Mouse (Mus musculus): ENCODE measurements around the gene Pmepa1.

Pmepa1 gene

GRCm38 (mm10) chr2:173253761-173254662, 22.3 kb downstream of the Pmepa1 start:
- CTCF ChIA-PET, result no interaction called here

DNA sequence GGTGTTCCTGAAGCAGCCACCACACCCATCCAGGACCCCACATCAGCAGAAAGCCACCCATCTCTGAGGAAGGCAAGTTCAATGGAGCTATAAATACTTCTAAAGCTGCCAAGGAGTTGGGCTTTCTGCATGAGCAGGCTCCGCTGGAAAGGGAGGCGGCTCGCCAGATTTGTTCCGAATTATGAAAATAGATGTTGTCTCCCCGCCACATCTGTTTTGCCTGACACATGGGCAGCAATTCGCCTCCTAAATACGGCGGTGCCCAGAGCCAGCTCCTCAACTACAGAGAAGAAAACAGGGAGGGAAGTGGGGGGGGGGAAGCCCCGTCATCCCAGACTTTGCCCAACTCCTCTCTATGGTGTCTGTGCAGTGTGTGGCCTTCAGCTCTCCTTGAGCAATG, 24.7 kb downstream of the Pmepa1 start:
- CTCF ChIA-PET, result interaction anchor here (0.7 kb wide), 1 partner anchor 13 kb away, joined by 4 read pairs; no protein-coding TSS in a partner anchor

DNA sequence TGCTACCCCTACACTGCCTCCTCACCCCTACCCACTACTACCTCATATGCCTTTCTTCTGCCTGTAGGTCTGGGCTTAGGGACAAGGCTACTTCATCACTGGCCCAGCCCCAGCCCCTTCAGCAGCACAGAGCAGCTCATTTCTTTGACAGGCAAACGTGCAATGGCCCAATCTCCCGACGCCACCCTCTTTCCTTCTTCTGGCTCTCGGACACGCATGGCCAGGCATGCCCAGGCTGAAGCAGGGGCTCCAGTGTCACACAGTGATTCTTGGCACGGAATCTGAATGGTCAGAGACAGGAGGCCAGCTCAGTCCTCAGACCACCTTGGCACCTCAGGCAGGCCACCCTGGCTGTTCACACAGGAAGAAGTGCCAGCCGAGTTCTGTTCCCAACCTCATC, 25.2 kb downstream of the Pmepa1 start:
- CTCF ChIA-PET, result no interaction called here

DNA sequence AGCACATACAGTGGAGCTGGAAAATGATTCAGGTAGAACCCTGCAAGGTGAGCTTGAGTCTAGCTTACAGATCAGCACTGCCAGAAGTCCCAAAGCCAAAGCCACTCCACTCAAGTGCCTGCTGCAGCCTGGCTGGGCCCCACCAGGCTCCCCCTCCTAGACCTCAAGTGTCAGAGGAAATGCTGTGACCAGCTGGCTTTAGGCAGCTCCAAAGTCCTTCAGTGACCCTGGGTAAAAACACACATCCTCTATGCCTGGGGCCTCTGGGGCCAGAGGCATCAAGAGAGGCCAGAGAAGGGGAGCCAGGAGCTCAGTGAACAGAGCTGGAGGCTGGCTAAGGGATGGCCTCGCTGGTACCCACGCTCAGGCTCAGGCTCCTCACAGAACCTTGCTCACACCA, 25.9 kb downstream of the Pmepa1 start:
- CTCF ChIA-PET, result no interaction called here

GRCm38 (mm10) chr2:173249965-173250364, 26.4 kb downstream of the Pmepa1 start:
- CTCF ChIA-PET, result no interaction called here

DNA sequence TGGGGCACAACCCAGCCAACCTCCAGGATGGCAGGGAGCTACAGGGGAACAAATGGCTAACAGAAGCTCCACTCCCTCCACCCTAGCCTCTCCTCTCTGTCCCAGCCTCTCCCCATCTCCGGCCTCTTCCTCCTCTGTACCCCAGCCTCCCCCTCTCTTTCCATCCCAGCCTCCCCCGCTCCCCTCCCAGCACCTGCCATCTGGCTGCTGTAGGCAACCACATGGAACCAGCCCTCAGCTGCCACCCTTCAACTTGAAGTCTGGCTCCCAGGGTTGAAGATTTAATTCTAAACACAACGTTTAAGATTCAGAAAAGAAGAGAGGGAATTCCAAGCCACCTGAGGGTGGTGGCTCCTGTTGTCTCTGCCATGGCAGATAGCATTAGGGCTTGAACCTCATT, 26.9 kb downstream of the Pmepa1 start:
- CTCF ChIA-PET, result no interaction called here

GRCm38 (mm10) chr2:173248822-173249221, 27.5 kb downstream of the Pmepa1 start:
- CTCF ChIA-PET, result no interaction called here

DNA sequence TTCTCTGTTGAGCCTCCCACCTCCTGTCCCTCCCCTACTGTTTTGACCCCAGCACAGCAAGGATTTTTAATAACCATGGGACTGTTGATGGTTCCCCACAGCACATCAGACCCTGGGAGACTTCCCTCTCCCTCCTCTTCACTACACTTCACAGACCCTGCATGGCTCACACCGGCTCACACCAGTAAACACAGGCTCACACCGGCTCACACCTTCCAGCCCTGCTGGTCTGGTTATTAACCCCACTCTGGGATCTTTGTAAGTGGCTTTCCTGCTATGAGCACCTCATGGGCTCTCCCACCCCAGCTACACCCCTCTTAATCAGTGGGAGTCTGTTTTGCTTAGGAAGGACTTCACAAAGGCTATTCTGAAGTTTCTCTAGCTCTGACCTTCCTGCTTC, 28.4 kb downstream of the Pmepa1 start:
- CTCF ChIA-PET, result no interaction called here

DNA sequence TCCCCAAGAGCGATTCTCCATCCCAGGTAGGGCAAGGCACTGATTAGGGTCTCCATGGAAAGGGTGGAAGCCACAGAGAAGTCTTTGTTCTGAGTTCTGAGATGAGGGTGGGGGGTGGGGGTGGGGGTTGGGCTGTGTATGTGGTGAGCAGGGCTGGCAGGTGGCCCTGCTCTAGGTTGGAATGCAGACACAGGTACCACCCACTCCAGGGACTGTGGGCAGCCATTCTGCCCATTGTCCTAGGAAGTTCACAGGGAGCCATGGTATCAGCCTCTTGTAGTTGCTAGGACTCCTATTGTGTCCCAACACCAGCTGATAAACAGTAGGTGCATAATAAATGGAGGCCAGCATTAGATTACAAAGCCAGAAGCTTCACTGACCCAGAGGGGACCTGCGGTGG, 29.1 kb downstream of the Pmepa1 start:
- CTCF ChIA-PET, result no interaction called here

GRCm38 (mm10) chr2:173246688-173247087, 29.6 kb downstream of the Pmepa1 start:
- CTCF ChIA-PET, result no interaction called here

GRCm38 (mm10) chr2:173245258-173245657, 31.1 kb downstream of the Pmepa1 start:
- CTCF ChIA-PET, result no interaction called here

- CTCF ChIA-PET, result no interaction called here
Measured at GRCm38 (mm10) chr2:173244108-173244507, 32.2 kb downstream of the Pmepa1 start.

GRCm38 (mm10) chr2:173243616-173244015, 32.7 kb downstream of the Pmepa1 start:
- CTCF ChIA-PET, result interaction anchor here (0.7 kb wide), 1 partner anchor 118 kb away, joined by 3 read pairs; no protein-coding TSS in a partner anchor

- CTCF ChIA-PET, result interaction anchor here (0.6 to 0.7 kb wide), 2 partner anchors 117 to 148 kb away, joined by 3 to 6 read pairs; no protein-coding TSS in a partner anchor
Measured at GRCm38 (mm10) chr2:173242874-173243273, 33.5 kb downstream of the Pmepa1 start.

DNA sequence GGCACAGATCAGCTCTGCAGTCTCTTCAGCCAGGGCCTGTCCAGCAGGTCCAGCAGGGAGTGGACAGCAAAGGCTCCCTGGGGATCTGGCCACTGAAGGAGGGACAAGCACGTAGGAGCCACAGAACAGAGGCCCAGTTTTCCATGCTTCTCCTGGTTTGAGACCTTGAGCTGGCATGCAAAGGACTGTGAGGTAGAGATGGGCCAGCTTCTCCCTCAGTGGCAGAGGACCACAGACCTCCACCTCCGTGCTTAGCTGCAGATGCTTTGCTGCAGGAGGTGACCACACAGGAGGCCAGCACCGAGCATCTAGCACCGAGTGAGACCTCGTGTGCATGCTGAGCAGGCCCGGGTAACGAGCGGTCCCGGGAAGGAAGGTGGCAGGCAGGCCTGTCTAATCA, 35.6 kb downstream of the Pmepa1 start:
- CTCF ChIA-PET, result no interaction called here

- CTCF ChIA-PET, result no interaction called here
Measured at GRCm38 (mm10) chr2:173238522-173238921, 37.8 kb downstream of the Pmepa1 start.

- CTCF ChIA-PET, result no interaction called here
Measured at GRCm38 (mm10) chr2:173235435-173236332, 40.6 kb downstream of the Pmepa1 start.

GRCm38 (mm10) chr2:173232766-173233099, 43.6 kb downstream of the Pmepa1 start:
- CTCF ChIA-PET, result no interaction called here

DNA sequence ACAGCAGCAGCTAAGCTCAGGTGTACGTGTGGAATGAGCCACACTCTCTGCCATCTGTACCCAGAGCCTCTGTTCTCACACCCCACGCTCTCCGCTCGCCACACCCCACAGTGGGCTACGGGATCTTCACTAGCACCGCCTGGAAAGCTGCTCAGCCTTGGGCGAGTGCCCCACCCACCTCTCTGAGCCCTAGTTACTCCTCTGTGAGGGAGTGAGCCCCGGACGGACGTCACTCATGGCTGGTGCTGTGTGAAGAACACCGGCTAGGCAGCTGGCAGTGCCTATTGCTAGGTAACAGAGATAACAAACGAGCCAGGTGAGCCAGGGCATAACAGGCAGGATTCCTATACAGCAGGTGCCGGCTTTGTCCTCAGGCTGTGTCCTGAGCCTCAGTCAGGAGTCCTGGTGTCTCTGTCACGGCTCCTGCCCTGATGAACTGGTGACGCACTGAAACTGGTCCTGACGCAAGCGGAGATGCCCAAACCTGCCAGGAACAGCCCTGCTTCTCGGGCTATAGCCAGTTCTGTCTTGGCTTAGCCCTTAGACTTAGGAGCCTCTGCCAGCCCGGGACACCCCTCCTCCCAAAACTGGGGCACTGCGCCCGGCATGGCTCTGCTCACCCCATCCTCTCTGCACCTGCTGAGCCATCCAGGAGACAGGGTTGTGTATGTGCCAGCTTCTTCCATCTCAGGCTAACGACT, 44.1 kb downstream of the Pmepa1 start:
- CTCF ChIA-PET, result no interaction called here

DNA sequence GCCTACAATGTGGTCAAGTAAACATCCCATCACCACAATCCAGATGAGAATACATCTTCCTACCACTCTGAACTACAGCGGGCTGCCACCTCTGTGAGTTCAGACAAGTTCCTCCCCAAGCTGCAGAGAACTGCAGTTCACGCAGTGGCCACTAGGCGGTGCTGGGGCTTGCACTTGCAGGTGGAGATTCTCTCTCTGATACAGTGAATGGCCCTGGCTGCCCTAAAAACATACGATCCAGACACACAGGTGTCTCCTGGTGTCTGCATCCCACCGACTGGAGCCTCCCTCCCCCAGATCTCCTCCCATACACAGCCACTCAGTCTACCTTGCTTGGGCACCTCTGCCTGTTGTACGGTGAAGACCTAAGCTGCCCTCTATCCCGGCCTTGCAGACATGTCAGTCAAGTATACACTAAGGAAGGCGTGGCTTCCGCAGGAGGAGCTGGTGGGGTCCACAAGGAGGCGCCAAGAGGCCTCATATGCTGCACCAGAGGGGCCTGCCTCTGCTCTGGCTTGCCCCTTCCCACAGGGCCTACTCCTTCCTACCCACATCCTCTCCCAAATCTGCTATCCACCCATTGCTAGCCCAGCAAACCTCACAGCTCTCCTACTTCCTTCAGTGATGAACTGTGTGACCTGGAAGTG, 46.6 kb downstream of the Pmepa1 start:
- CTCF ChIA-PET, result interaction anchor here (0.6 to 2.1 kb wide), 7 partner anchors 11 to 320 kb away, joined by 3 to 15 read pairs (median 4); partner anchors contain the start of gene Zbp1

- CTCF ChIA-PET, result interaction anchor here (2.1 kb wide), 1 partner anchor 10 kb away, joined by 4 read pairs; the partner anchor contains the start of gene Zbp1
Measured at GRCm38 (mm10) chr2:173228567-173228966, 47.8 kb downstream of the Pmepa1 start.
